Mouse (Mus musculus) ES-Bruce4 (cell line): Measurements from ENCODE around the gene Tex21.

ENCODE experiments used
- CTCF ChIP-seq: IDR thresholded peaks from one replicate; pipeline ENCODE4 v1.8.1; 2011; ENCODE audit warnings: low read depth, low read length
- POLR2A ChIP-seq: IDR thresholded peaks from one replicate; pipeline ENCODE4 v1.8.1; 2011; ENCODE audit warnings: low read length; ENCODE audit not compliant: insufficient read depth

DNA sequence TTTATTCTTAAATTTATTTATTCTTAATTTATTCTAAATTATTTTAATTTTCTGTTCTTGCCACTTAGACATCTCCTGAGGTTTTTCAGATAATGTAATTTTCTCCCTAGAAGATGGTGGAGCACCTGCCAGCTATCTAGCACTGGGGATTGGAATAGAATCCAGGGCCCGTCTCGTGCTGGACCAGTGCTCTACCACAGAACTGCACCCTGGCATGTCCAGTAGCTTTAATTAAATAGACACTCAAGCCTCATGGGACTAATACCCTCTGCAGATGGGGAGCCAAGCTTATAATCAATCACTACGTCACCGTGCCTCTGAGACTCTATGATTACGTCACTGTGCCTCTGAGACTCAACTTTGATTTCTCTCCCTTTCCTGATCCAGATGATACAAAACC lies 41.9 kb upstream of the Tex21 start:
- TF ChIP-seq POLR2A (no peak), CTCF (no peak)
